Mouse (Mus musculus): ENCODE results near the gene Pax2.

DNA sequence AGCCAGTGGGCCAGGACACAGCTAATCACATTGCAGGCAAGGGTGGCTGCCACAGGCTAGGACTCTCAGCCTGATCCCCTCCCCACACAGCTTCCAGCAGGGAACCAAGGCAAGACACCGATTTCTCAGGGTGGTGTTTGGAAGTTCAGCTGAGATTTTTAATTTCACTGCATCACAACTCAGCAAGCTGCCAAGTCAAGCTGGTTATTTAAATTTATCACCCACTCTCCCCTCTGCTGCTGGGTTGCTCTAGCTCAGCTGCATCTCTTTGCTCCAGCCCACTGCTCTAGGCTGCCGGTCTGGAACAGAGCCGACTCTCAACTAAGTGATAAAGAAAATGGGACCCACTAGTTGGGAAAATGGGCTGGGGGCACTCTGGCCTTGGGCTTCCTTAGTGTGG is 65.7 kb downstream of the Pax2 start:
- TF ChIP-seq CTCF (IDR thresholded peaks at IDR 0.05; ENCODE audit: control insufficient read depth, insufficient read depth, insufficient read length) (no peak), USF1 (IDR thresholded peaks at IDR 0.05; ENCODE audit: low read depth) (no peak), FOSL1 (IDR thresholded peaks at IDR 0.05; ENCODE audit: insufficient read depth, low read length, poor library complexity, severe bottlenecking) (no peak), MAX (IDR thresholded peaks at IDR 0.05) (no peak)

Data from C2C12 (cell line).